Mouse (Mus musculus): Measurements from ENCODE around the gene Slc2a5. TPM values are rescaled to one million over a fixed set of nuclear protein-coding genes. Genes with fewer than 3 reads are reported as not detected.
A peak's percentile ranks its signal among the peaks of the same experiment; 100 is the strongest.

Gene Slc2a5
- polyA plus RNA-seq (2016; fragmentation: Nextera tagmentation; extraction: Ambion mirVana), result 0.98 and 1.1 TPM in 2 replicates

- H3K4me3 ChIP-seq, result peak within 1 kb of the TSS; percentile 38
- DNase-seq (ENCODE audit: low spot score), result peak; percentile 65
- H3K9me3 ChIP-seq (replicated peaks), result no peaks in the 10 kb centered on the region
- WGBS, result 4% methylated on average over 15 of the region's 15 CpGs
- no peaks in the 10 kb centered on the region for H3K36me3 ChIP-seq
- H3K4me1 ChIP-seq, result peaks cover 25% of the 10 kb centered on the region
- peak within 1 kb of the TSS; percentile 56 for H3K27ac ChIP-seq
- 0 out of 2 replicates have a peak, but pooled peaks cover 15% of the 10 kb centered on the region for H3K27me3 ChIP-seq (ENCODE audit: low read depth, poor library complexity, severe bottlenecking)
These were observed at the start of gene Slc2a5 for GRCm38 (mm10) chr4:150119055-150119454. Gene Slc2a5, plus strand, starts transcription at chr4:150119283.

- no peaks in the 10 kb centered on the region for H3K9me3 ChIP-seq (replicated peaks)
- no peaks in the 10 kb centered on the region for H3K36me3 ChIP-seq
- H3K4me3 ChIP-seq, result no peak overlapping the region
- no peaks in the 10 kb centered on the region for H3K27me3 ChIP-seq (ENCODE audit: low read depth, poor library complexity, severe bottlenecking)
- H3K4me1 ChIP-seq, result peaks cover 24% of the 10 kb centered on the region
- WGBS, result 71% methylated on average over 8 of the region's 8 CpGs
- no peak overlapping the region for H3K27ac ChIP-seq
- no peak for DNase-seq (ENCODE audit: low spot score)
These were observed 48.9 kb upstream of the Slc2a5 start for GRCm38 (mm10) chr4:150070136-150070535.

GRCm38 (mm10) chr4:150072416-150073101 is 46.5 kb upstream of the Slc2a5 start:
- Histone ChIP-seq H3K4me1 (peaks cover 27% of the 10 kb centered on the region), H3K9me3 (replicated peaks) (no peaks in the 10 kb centered on the region), H3K27me3 (ENCODE audit: low read depth, poor library complexity, severe bottlenecking) (no peaks in the 10 kb centered on the region), H3K4me3 (no peak overlapping the region), H3K27ac (no peak overlapping the region), H3K36me3 (no peaks in the 10 kb centered on the region)
- 54% methylated on average over 15 of the region's 15 CpGs for WGBS
- DNase-seq (ENCODE audit: low spot score), result no peak

- DNase-seq (ENCODE audit: low spot score), result peak; percentile 76
- Histone ChIP-seq H3K4me3 (no peak overlapping the region), H3K27me3 (ENCODE audit: low read depth, poor library complexity, severe bottlenecking) (no peaks in the 10 kb centered on the region), H3K27ac (no peak overlapping the region), H3K9me3 (replicated peaks) (no peaks in the 10 kb centered on the region), H3K4me1 (peaks cover 26% of the 10 kb centered on the region), H3K36me3 (no peaks in the 10 kb centered on the region)
- whole genome bisulfite sequencing, result 14% methylated on average over 8 of the region's 8 CpGs
These were observed 46.0 kb upstream of the Slc2a5 start for GRCm38 (mm10) chr4:150073102-150073473.

GRCm38 (mm10) chr4:150075350-150075749 is 43.7 kb upstream of the Slc2a5 start:
- WGBS, result 84% methylated on average over 7 of the region's 7 CpGs
- H3K4me3 ChIP-seq, result no peak overlapping the region
- no peaks in the 10 kb centered on the region for H3K27me3 ChIP-seq (ENCODE audit: low read depth, poor library complexity, severe bottlenecking)
- H3K27ac ChIP-seq, result no peak overlapping the region
- H3K9me3 ChIP-seq (replicated peaks), result no peaks in the 10 kb centered on the region
- H3K4me1 ChIP-seq, result peaks cover 10% of the 10 kb centered on the region; the same call in 1 of the 2 replicates
- H3K36me3 ChIP-seq, result no peaks in the 10 kb centered on the region
- DNase-seq (ENCODE audit: low spot score), result no peak

GRCm38 (mm10) chr4:150076147-150076546 is 42.9 kb upstream of the Slc2a5 start:
- Histone ChIP-seq H3K4me3 (no peak overlapping the region), H3K27ac (no peak overlapping the region), H3K36me3 (no peaks in the 10 kb centered on the region), H3K4me1 (peaks cover 10% of the 10 kb centered on the region; the same call in 1 of the 2 replicates), H3K27me3 (ENCODE audit: low read depth, poor library complexity, severe bottlenecking) (no peaks in the 10 kb centered on the region), H3K9me3 (replicated peaks) (no peaks in the 10 kb centered on the region)
- DNase-seq (ENCODE audit: low spot score), result no peak
- 46% methylated on average over 18 of the region's 18 CpGs for WGBS

- no peak for DNase-seq (ENCODE audit: low spot score)
- WGBS, result 73% methylated on average over 2 of the region's 2 CpGs
- Histone ChIP-seq H3K9me3 (replicated peaks) (no peaks in the 10 kb centered on the region), H3K4me3 (no peak overlapping the region), H3K4me1 (peaks cover 7% of the 10 kb centered on the region; the same call in 1 of the 2 replicates), H3K27ac (no peak overlapping the region), H3K36me3 (no peaks in the 10 kb centered on the region), H3K27me3 (ENCODE audit: low read depth, poor library complexity, severe bottlenecking) (no peaks in the 10 kb centered on the region)
These were observed 40.4 kb upstream of the Slc2a5 start for GRCm38 (mm10) chr4:150078646-150079045.

GRCm38 (mm10) chr4:150079244-150079643 is 39.8 kb upstream of the Slc2a5 start:
- no peak for DNase-seq (ENCODE audit: low spot score)
- no peaks in the 10 kb centered on the region for H3K27me3 ChIP-seq (ENCODE audit: low read depth, poor library complexity, severe bottlenecking)
- H3K27ac ChIP-seq, result no peak overlapping the region
- no peaks in the 10 kb centered on the region for H3K36me3 ChIP-seq
- WGBS, result 75% methylated on average over 7 of the region's 7 CpGs
- peaks cover 7% of the 10 kb centered on the region; the same call in 1 of the 2 replicates for H3K4me1 ChIP-seq
- no peak overlapping the region for H3K4me3 ChIP-seq
- no peaks in the 10 kb centered on the region for H3K9me3 ChIP-seq (replicated peaks)

GRCm38 (mm10) chr4:150080330-150080967 is 38.6 kb upstream of the Slc2a5 start:
- Histone ChIP-seq H3K4me3 (no peak overlapping the region), H3K27ac (no peak overlapping the region), H3K9me3 (replicated peaks) (no peaks in the 10 kb centered on the region), H3K4me1 (peaks cover 7% of the 10 kb centered on the region; the same call in 1 of the 2 replicates), H3K27me3 (ENCODE audit: low read depth, poor library complexity, severe bottlenecking) (no peaks in the 10 kb centered on the region), H3K36me3 (no peaks in the 10 kb centered on the region)
- WGBS, result 92% methylated on average over 11 of the region's 11 CpGs
- no peak for DNase-seq (ENCODE audit: low spot score)

GRCm38 (mm10) chr4:150085366-150085765 is 33.7 kb upstream of the Slc2a5 start:
- H3K4me3 ChIP-seq, result no peak overlapping the region
- H3K4me1 ChIP-seq, result peaks cover 22% of the 10 kb centered on the region
- H3K27me3 ChIP-seq (ENCODE audit: low read depth, poor library complexity, severe bottlenecking), result peaks cover 29% of the 10 kb centered on the region
- no peaks in the 10 kb centered on the region for H3K36me3 ChIP-seq
- WGBS, result 78% methylated on average over 4 of the region's 4 CpGs
- no peaks in the 10 kb centered on the region for H3K9me3 ChIP-seq (replicated peaks)
- DNase-seq (ENCODE audit: low spot score), result no peak
- H3K27ac ChIP-seq, result no peak overlapping the region

GRCm38 (mm10) chr4:150086841-150087160 is 32.3 kb upstream of the Slc2a5 start:
- peaks cover 22% of the 10 kb centered on the region for H3K4me1 ChIP-seq
- H3K4me3 ChIP-seq, result peak overlapping the region; percentile 62
- DNase-seq (ENCODE audit: low spot score), result no peak
- peaks cover 43% of the 10 kb centered on the region for H3K27me3 ChIP-seq (ENCODE audit: low read depth, poor library complexity, severe bottlenecking)
- H3K9me3 ChIP-seq (replicated peaks), result no peaks in the 10 kb centered on the region
- 4% methylated on average over 7 of the region's 7 CpGs for WGBS
- H3K36me3 ChIP-seq, result no peaks in the 10 kb centered on the region
- H3K27ac ChIP-seq, result peak overlapping the region; percentile 83

GRCm38 (mm10) chr4:150087161-150087889 is 31.8 kb upstream of the Slc2a5 start, which contains the start of gene Gpr157:
Gene Gpr157, plus strand, starts transcription at chr4:150087365.
- H3K9me3 ChIP-seq (replicated peaks), result no peaks in the 10 kb centered on the region
- WGBS, result under 1% methylated on average over 56 of the region's 56 CpGs
- peaks cover 22% of the 10 kb centered on the region for H3K4me1 ChIP-seq
- no peaks in the 10 kb centered on the region for H3K36me3 ChIP-seq
- H3K27me3 ChIP-seq (ENCODE audit: low read depth, poor library complexity, severe bottlenecking), result peaks cover 49% of the 10 kb centered on the region
- peak; percentile 92 for DNase-seq (ENCODE audit: low spot score)
- peak within 1 kb of the TSS; percentile 62 for H3K4me3 ChIP-seq
- peak within 1 kb of the TSS; percentile 83 for H3K27ac ChIP-seq

Data from limb, embryonic 10.5 days (tissue).